Mouse (Mus musculus): ENCODE measurements around the gene Zic3.

The Zic3 gene

GRCm38 (mm10) chrX:58042512-58042911, 20.0 kb downstream of the Zic3 start:
- no peak for DNase-seq
